Mouse (Mus musculus): ENCODE measurements around the gene Ppp1r1b.

- TF ChIP-seq GATA1 (IDR thresholded peaks at IDR 0.05; ENCODE audit: low read length) (no peak), TAL1 (IDR thresholded peaks at IDR 0.05; ENCODE audit: low read length) (no peak)
Observed at GRCm38 (mm10) chr11:98319944-98320343, 28.3 kb upstream of the Ppp1r1b start.

Data from erythroblast, embryonic 14.5 days (primary cell).